Mouse (Mus musculus) intestine, embryonic 14.5 days (tissue): ENCODE measurements around the gene Atp6v1g2. TPM values are rescaled to one million over a fixed set of nuclear protein-coding genes. Genes with fewer than 3 reads are reported as not detected.
"Not testable (repeated sequence)": the region's sequence is repeated elsewhere in the genome, so short reads cannot be mapped to it uniquely, and the experiment has no call there.

Source experiments
- ATAC-seq: fragments of 200-750 bp; cut with Nextera tagmentation; replicated peaks from 2 replicates; pipeline ENCODE4 v1.8.0; 2017; ENCODE audit warnings: low read depth, moderate number of reproducible peaks, moderate TSS enrichment, moderate library complexity; ENCODE audit not compliant: low FRiP score, low TSS enrichment
- DNase-seq: peaks from one replicate; pipeline ENCODE4 v3.0.0-alpha.2; 2018; ENCODE audit warnings: low spot score
- H3K27ac ChIP-seq: fragments of 300-500 bp; sonication (generic); 2 replicates; pipeline ENCODE4 v1.5.1; 2014; ENCODE audit warnings: low read depth, mild to moderate bottlenecking, control low read depth
- H3K27me3 ChIP-seq: fragments of 300-500 bp; sonication (generic); replicated peaks from 2 replicates; pipeline ENCODE4 v1.6.1; 2014; ENCODE audit warnings: low read length, control low read depth; ENCODE audit not compliant: control insufficient read depth, insufficient read depth
- H3K36me3 ChIP-seq: fragments of 300-500 bp; sonication (generic); 2 replicates; pipeline ENCODE4 v1.6.1; 2014; ENCODE audit warnings: low read length, control low read depth; ENCODE audit not compliant: control insufficient read depth, insufficient read depth
- H3K4me1 ChIP-seq: fragments of 300-500 bp; sonication (generic); replicated peaks from 2 replicates; pipeline ENCODE4 v1.6.1; 2014; ENCODE audit warnings: low read length, control low read depth, mixed read lengths; ENCODE audit not compliant: control insufficient read depth, insufficient read depth
- H3K4me2 ChIP-seq: fragments of 300-500 bp; sonication (generic); 2 replicates; pipeline ENCODE4 v1.6.1; 2014; ENCODE audit warnings: low read length
- H3K4me3 ChIP-seq: fragments of 300-500 bp; sonication (generic); 2 replicates; pipeline ENCODE4 v1.5.1; 2014; ENCODE audit warnings: low read depth, low read length, control low read depth, mixed read lengths
- H3K9ac ChIP-seq: fragments of 300-500 bp; sonication (generic); 2 replicates; pipeline ENCODE4 v1.6.1; 2014; ENCODE audit warnings: mild to moderate bottlenecking, low read length
- H3K9me3 ChIP-seq: fragments of 300-500 bp; sonication (generic); 2 replicates; pipeline ENCODE4 v1.6.1; 2016; ENCODE audit warnings: low read length, control low read depth; ENCODE audit not compliant: control insufficient read depth
- WGBS: fragments of 180-500 bp; shearing (Covaris S2); extraction: QIAGEN DNeasy Blood & Tissue Kit; methylation state at CpG from one replicate; pipeline ENCODE4 v1.1.7; 2014; 5-methylcytosine and 5-hydroxymethylcytosine counted together
- polyA plus RNA-seq: library from polyadenylated mRNA; unstranded; fragments of >200 nt; fragmentation: Nextera tagmentation; extraction: Ambion mirVana; gene quantifications from 2 replicates; pipeline ENCODE4 v1.2.1, GENCODE M21; 2014

Gene Atp6v1g2
- polyA plus RNA-seq, 1 experiment from 2014 or later = 5.8 TPM

GRCm38 (mm10) chr17:35231022-35231421 lies 2.4 kb upstream of the Atp6v1g2 start:
- no peak for DNase-seq
- Histone ChIP-seq H3K36me3 (peaks cover 27% of the 10 kb centered on the region), H3K4me1 (peaks cover 38% of the 10 kb centered on the region), H3K9me3 (no peaks in the 10 kb centered on the region), H3K4me2 (no peak overlapping the region), H3K9ac (no peak overlapping the region), H3K27me3 (no peaks in the 10 kb centered on the region), H3K27ac (no peak overlapping the region), H3K4me3 (no peak overlapping the region)
- ATAC-seq = no peak
- WGBS = 94% methylated on average over 10 of the region's 10 CpGs

DNA sequence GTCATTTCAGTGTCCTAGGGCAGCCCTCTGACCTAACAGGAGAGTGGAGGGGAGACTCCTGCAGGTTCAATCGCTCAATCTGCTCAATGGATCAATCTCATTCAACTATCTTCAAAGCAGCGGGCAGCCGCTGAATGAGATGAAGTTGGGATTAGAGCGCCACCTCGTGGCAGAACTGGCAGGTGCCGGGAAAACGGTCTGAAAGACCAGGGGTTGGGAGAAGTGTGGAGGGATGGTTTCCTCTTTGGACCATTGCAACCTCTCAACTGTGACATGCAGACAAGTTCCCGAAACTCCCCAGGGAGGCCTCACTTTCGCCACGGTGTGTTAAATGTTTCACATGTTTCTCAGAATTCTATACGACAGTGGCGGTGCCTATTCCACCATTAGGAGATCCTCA lies 1.4 kb upstream of the Atp6v1g2 start:
- Histone ChIP-seq H3K9ac (no peak overlapping the region), H3K9me3 (no peaks in the 10 kb centered on the region), H3K4me3 (no peak overlapping the region), H3K4me1 (peaks cover 42% of the 10 kb centered on the region), H3K36me3 (peaks cover 27% of the 10 kb centered on the region), H3K27me3 (no peaks in the 10 kb centered on the region), H3K4me2 (peak overlapping the region; percentile 15; the same call in 1 of the 2 replicates), H3K27ac (peak overlapping the region; percentile 96; the same call in 1 of the 2 replicates)
- WGBS = 19% methylated on average over 12 of the region's 12 CpGs
- peak; percentile 97 for DNase-seq
- ATAC-seq = no peak

DNA sequence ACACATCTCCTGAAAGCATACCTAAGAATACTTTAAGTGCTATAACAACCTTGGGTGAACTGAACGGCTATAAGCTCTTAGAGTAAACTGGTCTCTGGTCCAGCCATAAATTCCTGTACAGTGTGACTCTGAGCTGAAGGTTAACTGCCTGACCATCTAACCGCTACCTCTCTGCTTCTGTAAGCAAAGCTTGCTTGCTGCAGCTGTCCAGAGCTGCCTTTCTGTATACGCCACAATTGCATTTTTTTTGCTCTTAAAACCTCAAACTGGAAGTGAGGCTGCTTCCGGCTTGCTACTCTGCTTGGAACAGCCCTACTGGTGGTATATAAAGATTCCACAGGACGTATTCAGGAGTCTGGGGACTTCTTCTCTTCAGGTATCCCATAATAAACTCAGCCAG lies 801 bp upstream of the Atp6v1g2 start:
- H3K9ac ChIP-seq = no peak overlapping the region
- no peak for ATAC-seq
- peak overlapping the region; percentile 84; the same call in 1 of the 2 replicates for H3K4me2 ChIP-seq

DNA sequence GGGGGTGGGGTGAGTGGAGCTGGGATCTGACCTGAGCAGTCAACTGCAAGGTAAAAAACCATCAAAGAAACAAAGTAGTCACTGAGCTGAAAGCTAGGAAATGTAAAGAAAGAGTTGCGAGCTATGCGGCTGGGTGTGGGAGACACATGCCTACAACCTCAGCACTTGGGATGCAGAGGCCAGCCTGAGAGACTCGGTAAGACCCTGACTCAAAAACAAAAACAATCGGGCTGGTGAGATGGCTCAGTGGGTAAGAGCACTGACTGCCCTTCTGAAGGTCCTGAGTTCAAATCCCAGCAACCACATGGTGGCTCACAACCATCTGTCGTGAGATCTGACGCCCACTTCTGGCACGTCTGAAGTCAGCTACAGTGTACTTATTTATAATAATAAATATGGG lies 630 bp downstream of the Atp6v1g2 start:
- peak overlapping the region; percentile 96 for H3K27ac ChIP-seq
- WGBS = 86% methylated on average over 7 of the region's 7 CpGs
- peaks cover 18% of the 10 kb centered on the region for H3K36me3 ChIP-seq

More for the DNA sequence above, 801 bp upstream of the Atp6v1g2 start:
- WGBS = 57% methylated on average over 5 of the region's 5 CpGs
- Histone ChIP-seq H3K27ac (peak overlapping the region; percentile 96), H3K4me1 (peaks cover 42% of the 10 kb centered on the region), H3K4me3 (no peak overlapping the region), H3K36me3 (peaks cover 27% of the 10 kb centered on the region), H3K9me3 (no peaks in the 10 kb centered on the region), H3K27me3 (no peaks in the 10 kb centered on the region)
- DNase-seq = no peak

DNA sequence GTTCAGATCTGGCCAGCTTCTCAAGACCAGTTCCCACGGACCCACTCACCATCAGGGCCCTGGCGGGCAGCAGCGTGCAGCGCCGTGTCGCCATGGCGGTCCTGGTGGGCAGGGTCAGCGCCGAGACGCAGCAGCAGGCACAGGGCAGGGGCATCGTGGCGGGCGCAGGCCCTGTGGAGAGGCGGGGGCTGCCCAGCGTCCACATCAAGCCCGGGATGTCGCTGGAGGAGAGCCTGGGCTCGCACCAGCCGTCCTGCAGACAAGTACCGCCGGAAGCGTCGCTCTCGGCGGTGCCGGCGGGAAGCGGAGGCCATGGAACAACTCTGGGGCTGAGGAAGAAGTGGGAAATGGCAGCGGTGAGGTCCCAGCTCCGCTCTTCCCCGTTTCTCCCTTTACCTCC lies 1.4 kb downstream of the Atp6v1g2 start:
- peak overlapping the region; percentile 59 for H3K4me3 ChIP-seq
- DNase-seq (peak; percentile 79), ATAC-seq (0 out of 2 replicates have a peak, but pooled peaks have one; percentile 2)
- peaks cover 10% of the 10 kb centered on the region; the same call in 1 of the 2 replicates for H3K36me3 ChIP-seq
- H3K9ac ChIP-seq = peak overlapping the region; percentile 73
- H3K4me1 ChIP-seq = peaks cover 39% of the 10 kb centered on the region
- peak overlapping the region; percentile 96 for H3K27ac ChIP-seq
- no peaks in the 10 kb centered on the region for H3K27me3 ChIP-seq
- no peaks in the 10 kb centered on the region for H3K9me3 ChIP-seq
- peak overlapping the region; percentile 84 for H3K4me2 ChIP-seq
- 3% methylated on average over 31 of the region's 31 CpGs for WGBS

More for the DNA sequence above, 630 bp downstream of the Atp6v1g2 start:
- not testable (repeated sequence) for H3K27me3 ChIP-seq, H3K9ac ChIP-seq, H3K9me3 ChIP-seq, ATAC-seq, DNase-seq
- Histone ChIP-seq H3K4me2 (peak overlapping the region; percentile 84), H3K4me1 (peaks cover 42% of the 10 kb centered on the region), H3K4me3 (peak overlapping the region; percentile 59; the same call in 1 of the 2 replicates)

- Histone ChIP-seq H3K27me3 (no peaks in the 10 kb centered on the region), H3K36me3 (peaks cover 7% of the 10 kb centered on the region; the same call in 1 of the 2 replicates), H3K27ac (peak within 1 kb of the TSS; percentile 96), H3K9ac (peak within 1 kb of the TSS; percentile 73), H3K4me2 (peak within 1 kb of the TSS; percentile 84), H3K4me1 (peaks cover 41% of the 10 kb centered on the region), H3K4me3 (peak within 1 kb of the TSS; percentile 59), H3K9me3 (no peaks in the 10 kb centered on the region)
- DNase-seq = peak; percentile 87
- peak; percentile 79 for ATAC-seq
- under 1% methylated on average over 35 of the region's 35 CpGs for WGBS
Measured at GRCm38 (mm10) chr17:35235614-35236389, 2.3 kb downstream of the Atp6v1g2 start, which contains the start of gene Nfkbil1. Nfkbil1 (minus strand) TSS chr17:35235792.

DNA sequence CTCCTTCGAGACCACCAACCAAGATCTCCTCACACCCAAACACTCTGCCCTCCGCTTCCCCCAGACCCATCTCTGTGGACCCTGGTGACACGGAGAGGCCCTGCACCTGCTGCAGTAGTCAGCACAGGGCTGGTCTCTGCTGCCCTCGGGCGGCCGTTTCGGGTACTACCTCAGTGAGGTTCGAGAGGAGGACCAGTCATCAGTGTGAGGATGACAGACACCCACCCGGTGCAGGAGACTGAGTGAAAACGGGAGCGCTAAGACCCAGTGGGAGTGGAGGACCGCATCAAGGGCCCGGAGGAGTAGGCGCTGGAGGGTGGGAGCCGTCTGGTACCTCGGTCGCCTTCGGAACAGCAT lies 2.9 kb downstream of the Atp6v1g2 start:
- peak overlapping the region; percentile 84 for H3K4me2 ChIP-seq
- H3K4me3 ChIP-seq = peak overlapping the region; percentile 59
- no peaks in the 10 kb centered on the region for H3K27me3 ChIP-seq
- H3K9ac ChIP-seq = peak overlapping the region; percentile 73
- peak overlapping the region; percentile 96 for H3K27ac ChIP-seq
- peak; percentile 100 for DNase-seq
- peaks cover 42% of the 10 kb centered on the region for H3K4me1 ChIP-seq
- H3K36me3 ChIP-seq = peaks cover 1% of the 10 kb centered on the region; the same call in 1 of the 2 replicates
- peak; percentile 56 for ATAC-seq
- no peaks in the 10 kb centered on the region for H3K9me3 ChIP-seq
- WGBS = 2% methylated on average over 18 of the region's 18 CpGs

DNA sequence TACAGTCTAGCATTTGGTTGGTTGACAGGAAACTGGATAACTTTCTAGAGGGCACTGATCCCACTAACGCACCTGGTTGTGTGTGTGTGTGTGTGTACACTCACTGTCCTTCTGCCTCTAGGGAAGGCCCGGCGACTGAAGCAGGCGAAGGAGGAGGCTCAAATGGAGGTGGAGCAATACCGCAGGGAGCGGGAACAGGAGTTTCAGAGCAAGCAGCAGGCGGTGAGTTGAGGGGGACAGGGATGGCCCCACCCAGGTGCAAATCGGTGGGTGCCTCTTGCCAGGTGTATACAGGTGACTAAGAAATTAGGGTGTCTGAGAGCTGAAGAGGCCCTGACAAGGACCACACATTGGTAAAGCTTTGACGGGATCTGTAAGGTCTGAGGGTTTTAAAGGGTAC lies 3.5 kb downstream of the Atp6v1g2 start:
- Histone ChIP-seq H3K4me2 (no peak overlapping the region), H3K4me1 (peaks cover 38% of the 10 kb centered on the region), H3K9ac (no peak overlapping the region), H3K9me3 (no peaks in the 10 kb centered on the region), H3K4me3 (no peak overlapping the region), H3K27ac (no peak overlapping the region), H3K36me3 (no peaks in the 10 kb centered on the region), H3K27me3 (no peaks in the 10 kb centered on the region)
- no peak for DNase-seq
- WGBS = 72% methylated on average over 9 of the region's 9 CpGs
- no peak for ATAC-seq
